Mouse (Mus musculus): ENCODE results near the gene C1qtnf6. TPM values are rescaled to one million over a fixed set of nuclear protein-coding genes. Genes with fewer than 3 reads are reported as not detected.

Gene C1qtnf6
- total RNA-seq, 2 experiments from 2014 or later: 14.1 to 15.0 TPM

GRCm38 (mm10) chr15:78481448-78482000, 49.7 kb downstream of the C1qtnf6 start:
- no peak for DNase-seq (ENCODE audit: low spot score in 2 of 2)

- no peak for DNase-seq (ENCODE audit: low spot score in 2 of 2)
These were observed 50.2 kb downstream of the C1qtnf6 start for GRCm38 (mm10) chr15:78480991-78481390.

GRCm38 (mm10) chr15:78480111-78480510, 51.1 kb downstream of the C1qtnf6 start:
- DNase-seq (ENCODE audit: low spot score in 2 of 2): no peak

GRCm38 (mm10) chr15:78479470-78479869, 51.7 kb downstream of the C1qtnf6 start:
- DNase-seq (ENCODE audit: low spot score in 2 of 2): no peak

- DNase-seq (ENCODE audit: low spot score in 2 of 2): no peak
These were observed 53.1 kb downstream of the C1qtnf6 start for GRCm38 (mm10) chr15:78478073-78478472.

GRCm38 (mm10) chr15:78476878-78477277, 54.3 kb downstream of the C1qtnf6 start:
- no peak for DNase-seq (ENCODE audit: low spot score in 2 of 2)

- DNase-seq (ENCODE audit: low spot score in 2 of 2): no peak
These were observed 55.6 kb downstream of the C1qtnf6 start for GRCm38 (mm10) chr15:78475604-78476031.

GRCm38 (mm10) chr15:78473442-78473841, 57.8 kb downstream of the C1qtnf6 start:
- DNase-seq (ENCODE audit: low spot score in 2 of 2): no peak

Other genes starting within 250 kb of the C1qtnf6 start
- gene Csf2rb2, start 225.7 kb downstream of the C1qtnf6 start, total RNA-seq (2021): 1 to 10 TPM in 1 of 2 experiments, under 1 TPM in 1; 0.73 to 1.5 TPM
- gene Csf2rb, start 205.7 kb downstream of the C1qtnf6 start, total RNA-seq (2021): 1 to 10 TPM; 5.6 to 8.4 TPM
- not detected for gene Tex33, start 135.5 kb downstream of the C1qtnf6 start, total RNA-seq (2021)
- gene Tst, start 125.5 kb downstream of the C1qtnf6 start, total RNA-seq (2021): 100 to 1,000 TPM; 207 to 261 TPM
- 10 to 100 TPM; 38.7 to 48.5 TPM for gene Mpst, start 125.0 kb downstream of the C1qtnf6 start, total RNA-seq (2021)
- gene Kctd17, start 102.9 kb downstream of the C1qtnf6 start, total RNA-seq (2021): 10 to 100 TPM; 80.4 to 83.4 TPM
- gene Tmprss6, start 62.8 kb downstream of the C1qtnf6 start, total RNA-seq (2021): 1 to 10 TPM in 1 of 2 experiments, under 1 TPM in 1; 0.54 to 2.4 TPM
- gene Il2rb, start 36.1 kb downstream of the C1qtnf6 start, total RNA-seq (2021): 1 to 10 TPM; 1.1 to 2.5 TPM
- 1 to 10 TPM in 1 of 2 experiments, under 1 TPM in 1; 0.45 to 1.2 TPM for gene Sstr3, start 13.3 kb upstream of the C1qtnf6 start, total RNA-seq (2021)
- gene Rac2, start 41.4 kb upstream of the C1qtnf6 start, total RNA-seq (2021): 1 to 10 TPM; 4.2 to 8.9 TPM
- gene Cyth4, start 65.6 kb upstream of the C1qtnf6 start, total RNA-seq (2021): 1 to 10 TPM; 8.0 to 9.9 TPM
- 1 to 10 TPM; 1.8 to 3.4 TPM for gene Elfn2, start 187.4 kb upstream of the C1qtnf6 start, total RNA-seq (2021)
- 10 to 100 TPM; 11.8 to 21.4 TPM for gene Mfng, start 242.1 kb upstream of the C1qtnf6 start, total RNA-seq (2021)